Mouse (Mus musculus): ENCODE measurements at regions not wholly inside any gene's neighbourhood (a gene's known extent, or its start where the extent isn't known, plus 50 kb on each side); places are given as distances from the start of the nearest gene placed in this dataset.
"Not testable (repeated sequence)": the region's sequence is repeated elsewhere in the genome, so short reads cannot be mapped to it uniquely, and the experiment has no call there.

DNA sequence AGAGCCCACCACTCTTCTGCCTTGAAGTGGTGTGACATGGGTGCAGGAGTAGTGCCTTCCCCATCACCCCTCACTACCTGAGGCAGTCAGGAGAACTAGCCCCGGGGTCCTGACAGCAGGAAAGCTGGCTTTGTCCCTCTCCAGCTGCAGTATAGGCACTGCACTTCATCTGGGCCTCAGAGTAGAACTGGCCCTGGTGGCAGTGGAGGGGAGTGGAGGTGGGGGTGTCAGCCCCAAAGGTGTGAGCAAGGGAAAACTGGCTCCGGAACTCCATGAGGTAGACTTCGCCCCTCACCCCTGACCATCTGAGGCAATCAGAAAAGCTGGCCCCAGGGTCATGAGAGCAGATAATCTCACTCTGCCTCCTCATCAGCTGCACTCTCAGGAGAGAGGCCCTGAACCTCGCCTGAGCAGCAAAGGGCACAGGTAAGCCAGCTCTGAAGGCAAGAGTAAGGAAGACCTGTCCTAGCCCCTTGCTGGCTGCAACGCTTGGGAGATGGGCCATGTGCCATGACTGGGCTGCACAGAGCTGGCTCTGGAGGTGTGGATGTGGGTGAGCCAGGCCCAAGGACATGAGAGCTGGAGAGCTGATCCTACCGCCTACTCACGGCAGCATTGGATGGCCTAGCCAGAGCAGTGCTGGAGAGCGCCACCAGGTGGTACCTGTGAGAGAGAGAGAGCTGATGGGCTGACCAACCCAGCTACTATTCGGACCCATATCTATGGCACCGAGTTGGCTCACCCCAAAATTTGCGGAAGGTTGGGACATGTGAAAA, 377.0 kb upstream of the B3galt2 start:
- no peak for DNase-seq (ENCODE audit: low spot score)

DNA sequence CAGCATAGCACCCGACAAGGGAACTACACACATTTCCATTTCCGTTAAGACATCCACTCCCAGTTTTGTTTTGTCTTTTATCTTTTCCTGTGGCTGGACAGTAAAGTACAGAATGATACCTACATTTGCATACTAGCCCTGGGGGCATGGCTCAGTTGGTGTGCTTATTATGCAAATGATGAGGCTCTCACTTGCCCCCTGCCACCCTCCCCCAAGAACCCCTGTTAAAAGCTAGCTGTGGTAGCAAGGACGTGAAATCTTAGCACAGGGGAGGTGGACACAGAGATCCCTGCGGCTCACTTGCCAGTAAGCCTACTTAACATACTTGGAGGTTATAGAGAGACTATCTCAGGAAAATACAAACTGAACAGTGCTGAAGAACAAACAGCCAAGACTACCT, 375.2 kb upstream of the B3galt2 start:
- no peak for DNase-seq (ENCODE audit: low spot score)

DNA sequence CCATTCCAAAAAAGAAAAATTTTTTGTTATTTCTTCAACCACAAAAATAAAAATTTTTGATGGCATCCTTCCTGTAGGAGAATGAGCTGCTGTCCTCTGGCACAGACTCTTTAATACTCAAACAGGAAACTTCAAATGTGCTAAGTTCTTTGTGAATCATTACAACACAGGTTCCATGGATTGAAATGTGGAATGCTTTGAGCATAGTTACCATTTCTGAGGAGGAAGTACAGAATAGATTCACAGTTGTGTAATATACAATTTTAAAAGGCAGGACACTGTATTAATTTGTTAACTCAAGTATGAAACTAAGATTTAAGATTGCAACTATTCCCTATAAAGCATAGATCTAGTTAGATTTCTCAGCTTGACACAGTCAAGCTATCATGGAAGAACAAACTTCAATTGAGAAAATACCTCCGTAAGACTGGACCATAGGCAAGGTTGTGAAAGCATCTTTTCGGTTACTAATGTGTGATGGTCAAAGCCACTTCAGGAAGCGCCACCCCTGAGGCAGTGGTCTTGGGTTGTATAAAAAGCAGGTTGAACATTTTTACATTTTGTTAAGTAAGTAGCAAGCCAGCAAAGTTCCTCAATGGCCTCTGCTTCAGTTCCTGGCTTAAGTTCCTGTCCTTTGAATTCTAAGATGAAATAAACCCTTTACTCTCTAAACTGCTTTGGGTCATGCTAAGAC, 354.0 kb upstream of the B3galt2 start:
- DNase-seq (ENCODE audit: low spot score): no peak

DNA sequence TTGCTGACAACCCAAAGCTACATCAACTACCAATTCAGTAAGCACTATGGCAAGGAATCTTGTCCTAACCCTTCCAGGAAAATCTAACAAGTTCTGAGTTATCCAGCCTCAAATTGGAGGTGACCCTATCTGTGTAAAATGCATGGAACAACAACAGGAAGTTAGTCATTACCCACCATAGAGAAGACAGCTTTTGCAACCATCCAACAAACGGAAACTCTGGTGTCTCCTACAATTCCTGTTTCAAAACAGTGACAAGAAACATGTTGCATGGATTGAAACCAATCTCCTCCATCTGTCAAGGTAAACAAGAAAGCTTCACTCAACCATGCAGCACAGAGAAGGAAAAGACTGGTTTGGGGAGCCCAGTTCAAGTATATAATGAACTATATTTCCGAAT, 353.0 kb upstream of the B3galt2 start:
- DNase-seq (ENCODE audit: low spot score): no peak

DNA sequence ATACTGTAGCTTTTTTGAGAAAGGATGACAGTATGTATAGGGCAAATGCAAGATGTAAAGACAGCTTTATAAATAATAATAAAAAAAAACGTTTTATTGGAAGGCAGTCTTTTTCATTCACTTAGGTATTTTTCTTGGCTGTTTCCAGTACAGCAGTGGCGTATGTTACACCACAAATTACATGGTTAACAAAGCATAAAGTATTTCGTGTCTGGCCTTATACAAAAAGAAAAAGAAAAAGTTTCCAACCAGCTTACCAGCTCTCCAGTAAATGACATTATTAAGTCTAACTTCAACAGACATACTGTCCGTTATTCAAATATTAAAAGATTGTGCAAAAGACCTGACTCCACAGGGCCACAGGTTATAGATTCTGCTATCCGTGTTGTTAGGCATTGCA, 343.9 kb upstream of the B3galt2 start:
- no peak for DNase-seq (ENCODE audit: low spot score)

DNA sequence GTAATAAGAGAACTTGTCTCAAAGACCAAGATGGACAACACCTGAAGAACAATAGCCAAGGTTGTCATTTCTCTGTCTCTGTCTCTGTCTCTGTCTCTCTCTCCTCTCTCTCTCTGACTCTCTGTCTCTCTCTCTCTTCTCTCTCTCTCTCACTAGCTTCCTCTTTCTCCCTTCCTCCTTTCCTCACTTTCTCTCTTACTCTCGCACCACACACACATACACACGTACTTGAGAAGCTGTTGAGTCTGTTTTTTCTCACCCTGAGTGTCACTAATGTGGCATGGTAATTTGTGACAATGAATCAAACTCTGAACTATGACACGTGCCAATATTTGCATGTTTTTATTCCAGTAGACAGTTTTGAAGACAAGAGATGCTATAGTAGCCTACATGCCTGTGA, 333.1 kb upstream of the B3galt2 start:
- DNase-seq (ENCODE audit: low spot score): no peak

DNA sequence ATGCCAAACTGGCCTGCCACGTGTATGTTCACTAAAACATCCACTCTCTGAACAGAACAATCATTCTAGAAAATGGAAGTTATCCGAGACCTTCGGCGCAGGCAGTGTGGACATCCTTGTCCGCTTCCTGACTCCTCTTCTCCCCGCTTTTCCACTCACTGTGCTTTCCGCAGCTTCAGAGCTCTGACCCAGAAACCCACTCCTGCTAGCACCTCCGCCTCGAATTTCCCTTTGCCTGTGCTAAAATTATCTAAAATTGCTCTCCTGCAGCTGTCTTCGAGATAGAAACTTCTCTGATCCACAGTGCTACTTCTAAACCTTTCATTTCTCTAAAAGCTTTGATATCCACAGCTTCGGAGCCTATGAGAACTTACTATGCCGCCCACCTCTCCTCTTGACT, 322.1 kb upstream of the B3galt2 start:
- no peak for DNase-seq (ENCODE audit: low spot score)

DNA sequence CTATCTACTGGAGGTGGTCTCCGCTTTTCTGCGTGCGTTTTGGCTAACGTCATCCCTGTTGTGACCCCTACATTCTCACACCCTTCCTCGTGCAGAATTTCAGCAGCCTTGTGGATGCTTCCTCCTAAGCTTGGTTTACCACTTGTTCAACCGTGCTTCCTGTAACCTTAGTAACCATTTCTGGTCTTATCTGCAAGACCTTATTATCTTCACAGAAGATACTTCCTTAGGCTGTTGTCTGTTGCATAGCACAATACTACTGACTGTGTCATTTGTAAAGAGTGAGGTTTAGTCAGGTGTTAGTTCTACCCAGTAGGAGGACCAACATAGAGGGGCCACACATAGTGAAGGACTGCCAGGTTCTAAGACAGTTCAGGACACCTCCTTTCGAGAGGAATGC, 320.9 kb upstream of the B3galt2 start:
- no peak for DNase-seq (ENCODE audit: low spot score)

DNA sequence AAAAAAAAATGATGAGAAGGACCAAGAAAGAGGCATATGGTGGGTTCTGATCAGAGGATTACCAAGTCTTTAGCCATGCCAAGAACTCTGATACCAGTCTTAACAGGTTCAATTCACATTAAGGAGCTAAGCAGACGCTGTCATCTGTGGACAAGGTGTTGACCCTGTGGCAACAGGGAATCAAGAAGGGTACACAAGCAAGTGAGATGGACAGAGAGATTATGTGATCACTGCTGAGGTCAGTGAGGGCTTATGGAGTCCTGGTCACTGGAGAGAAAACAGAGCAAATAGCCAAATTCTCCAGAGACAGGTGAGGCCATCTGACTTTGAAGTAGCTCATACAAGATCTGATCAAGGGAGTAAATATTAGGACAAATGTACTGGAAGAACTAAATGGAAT, 289.1 kb upstream of the B3galt2 start:
- no peak for DNase-seq (ENCODE audit: low spot score)

DNA sequence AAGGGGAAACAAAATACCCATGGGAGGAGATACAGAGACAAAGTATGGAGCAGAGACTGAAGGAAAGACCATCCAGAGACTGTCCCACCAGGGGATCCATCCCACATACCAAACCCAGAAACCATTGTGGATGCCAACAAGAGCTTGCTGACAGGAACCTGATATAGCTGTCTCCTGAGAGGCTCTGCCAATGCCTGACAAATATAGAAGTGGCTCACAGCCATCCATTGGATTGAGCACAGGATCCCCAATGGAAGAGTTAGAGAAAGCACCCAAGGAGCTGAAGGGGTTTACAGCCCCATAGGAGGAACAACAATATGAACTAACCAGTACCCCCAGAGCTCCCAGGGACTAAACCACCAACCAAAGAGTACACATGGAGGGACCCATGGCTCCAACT, 280.2 kb upstream of the B3galt2 start:
- not testable (repeated sequence) for DNase-seq (ENCODE audit: low spot score)

DNA sequence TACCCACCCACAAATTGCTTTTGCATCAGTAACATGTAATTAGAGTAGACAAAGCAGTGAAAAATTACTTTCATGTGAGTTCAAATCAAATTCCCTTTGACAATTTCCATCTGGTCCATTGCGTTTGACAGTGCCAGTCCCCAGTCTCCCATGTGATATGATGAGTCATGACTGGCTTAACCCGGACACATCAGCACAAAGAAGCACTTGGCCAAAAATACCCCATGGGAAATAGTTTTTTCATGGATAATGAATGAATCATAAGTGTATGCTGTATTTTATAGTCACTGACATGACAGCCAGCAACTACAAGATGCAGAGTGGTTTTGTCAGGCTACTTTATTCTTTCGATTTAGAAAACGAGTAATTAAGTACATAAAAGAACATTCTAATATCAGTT, 248.6 kb upstream of the B3galt2 start:
- peak; percentile 68 for DNase-seq (ENCODE audit: low spot score)

Data from retina, embryonic 14.5 days (tissue).